Mouse (Mus musculus): Measurements from ENCODE around the gene Mark2. TPM values are rescaled to one million over a fixed set of nuclear protein-coding genes. Genes with fewer than 3 reads are reported as not detected.

Gene Mark2
- polyA plus RNA-seq, 1 experiment from 2014 or later: 46.0 TPM

DNA sequence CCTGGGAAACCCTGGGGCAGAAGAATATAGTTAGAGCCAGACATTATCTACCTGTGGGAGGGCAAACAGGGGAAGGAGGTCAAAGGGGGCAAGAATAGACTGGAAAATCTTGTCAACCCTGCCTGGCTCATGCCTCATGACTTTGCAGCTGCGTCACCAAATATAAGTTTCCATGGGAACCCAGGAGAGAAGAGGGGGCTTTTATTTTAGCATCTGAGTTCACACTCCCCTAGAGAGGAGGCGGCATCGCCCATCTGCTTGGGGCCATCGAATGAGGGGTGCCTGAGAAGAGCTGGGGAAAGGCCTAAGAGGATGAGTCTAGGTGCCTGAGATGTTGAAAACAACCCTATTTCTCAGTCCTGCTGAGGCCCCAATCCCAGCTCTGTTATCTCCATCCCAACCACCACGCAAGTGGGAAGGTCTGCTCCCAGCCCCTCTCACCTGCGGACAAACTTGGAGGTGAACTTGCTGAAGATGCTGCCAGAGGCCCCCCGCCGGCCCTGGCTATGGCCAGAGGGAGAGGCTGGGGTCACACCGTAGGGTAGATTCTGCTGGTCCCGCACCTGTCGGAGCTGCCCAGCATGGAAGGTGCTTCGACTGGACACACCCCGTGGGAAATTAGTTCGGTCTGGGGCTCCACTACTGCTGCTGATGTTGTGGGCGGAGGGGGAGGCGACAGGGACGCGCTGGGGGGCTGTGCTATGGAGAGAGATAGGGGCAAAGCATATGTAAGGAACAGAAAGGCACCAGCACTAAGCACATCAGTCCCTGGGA lies 60.9 kb downstream of the Mark2 start:
- peaks cover 28% of the 10 kb centered on the region for H3K4me1 ChIP-seq
- WGBS: 93% methylated on average over 18 of the region's 18 CpGs
- no peaks in the 10 kb centered on the region for H3K9me3 ChIP-seq (replicated peaks)
- no peak overlapping the region for H3K4me3 ChIP-seq
- no peak for DNase-seq (ENCODE audit: low spot score)
- peaks cover 97% of the 10 kb centered on the region for H3K36me3 ChIP-seq
- H3K27ac ChIP-seq (replicated peaks): no peak overlapping the region
- no peaks in the 10 kb centered on the region for H3K27me3 ChIP-seq (ENCODE audit: low read depth, poor library complexity, severe bottlenecking)

DNA sequence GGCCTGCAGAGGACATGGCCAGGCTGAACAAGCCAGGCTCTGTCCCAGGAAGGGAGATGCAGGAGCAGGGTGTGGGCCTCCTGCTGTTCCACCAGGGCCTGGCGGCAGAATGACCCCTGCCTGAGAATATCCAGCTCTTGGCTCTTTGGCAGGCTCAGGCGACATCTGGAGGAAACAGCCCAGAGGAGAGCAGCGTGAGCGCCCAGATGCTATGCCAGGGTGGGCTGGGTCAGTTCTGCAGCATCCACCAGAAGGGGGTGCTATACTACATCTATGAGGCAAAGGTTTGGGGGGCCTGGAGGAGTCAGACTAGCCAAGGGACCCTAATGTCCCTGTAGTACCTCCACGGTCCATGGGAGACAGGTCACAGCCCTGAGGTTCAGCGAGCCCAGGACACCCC lies 62.5 kb downstream of the Mark2 start:
- WGBS: 39% methylated on average over 6 of the region's 6 CpGs
- Histone ChIP-seq H3K27me3 (ENCODE audit: low read depth, poor library complexity, severe bottlenecking) (no peaks in the 10 kb centered on the region), H3K36me3 (peaks cover 98% of the 10 kb centered on the region), H3K9me3 (replicated peaks) (no peaks in the 10 kb centered on the region), H3K27ac (replicated peaks) (peak overlapping the region; percentile 46; the same call in 1 of the 2 replicates), H3K4me3 (0 out of 2 replicates have a peak overlapping the region, but pooled peaks have one; percentile 5), H3K4me1 (peaks cover 44% of the 10 kb centered on the region)
- DNase-seq (ENCODE audit: low spot score): peak; percentile 61

DNA sequence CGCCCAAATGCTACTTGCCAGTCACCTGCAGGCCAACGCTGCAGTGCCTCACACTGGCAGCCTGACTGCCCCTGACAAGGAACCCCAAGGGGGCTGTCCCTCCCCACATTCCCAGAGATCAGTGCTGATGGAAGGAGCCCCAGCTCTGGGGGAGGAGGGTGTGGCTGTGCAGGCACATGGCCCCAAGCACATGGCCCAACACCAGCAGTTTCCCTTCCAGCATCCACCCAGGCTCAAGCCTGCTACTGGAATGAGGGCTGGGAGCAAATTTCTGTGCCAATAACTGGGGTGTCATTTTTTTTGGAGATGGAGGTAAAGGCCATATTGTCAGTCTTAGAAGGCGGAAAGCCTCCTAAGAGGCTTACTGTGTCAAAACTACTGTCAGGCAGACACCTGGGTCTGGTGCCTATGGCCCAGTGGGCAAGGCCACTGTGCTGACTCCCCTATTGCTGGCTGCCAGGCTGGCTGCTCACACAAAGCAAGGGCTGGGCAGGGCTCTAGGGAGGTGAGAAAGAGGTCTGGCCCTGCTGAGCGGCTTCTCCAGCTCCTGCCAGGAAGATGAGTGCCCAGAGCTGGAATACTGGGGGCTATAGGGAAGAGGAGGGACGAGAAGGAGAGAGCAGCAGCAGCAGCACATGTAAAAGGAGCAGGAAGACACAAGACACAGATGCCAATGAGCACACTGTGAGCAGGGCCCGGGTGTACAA lies 63.3 kb downstream of the Mark2 start:
- Histone ChIP-seq H3K9me3 (replicated peaks) (no peaks in the 10 kb centered on the region), H3K27ac (replicated peaks) (peak overlapping the region; percentile 46), H3K4me3 (no peak overlapping the region), H3K4me1 (peaks cover 46% of the 10 kb centered on the region), H3K27me3 (ENCODE audit: low read depth, poor library complexity, severe bottlenecking) (no peaks in the 10 kb centered on the region), H3K36me3 (peaks cover 98% of the 10 kb centered on the region)
- no peak for DNase-seq (ENCODE audit: low spot score)
- 90% methylated on average over 6 of the region's 6 CpGs for WGBS

DNA sequence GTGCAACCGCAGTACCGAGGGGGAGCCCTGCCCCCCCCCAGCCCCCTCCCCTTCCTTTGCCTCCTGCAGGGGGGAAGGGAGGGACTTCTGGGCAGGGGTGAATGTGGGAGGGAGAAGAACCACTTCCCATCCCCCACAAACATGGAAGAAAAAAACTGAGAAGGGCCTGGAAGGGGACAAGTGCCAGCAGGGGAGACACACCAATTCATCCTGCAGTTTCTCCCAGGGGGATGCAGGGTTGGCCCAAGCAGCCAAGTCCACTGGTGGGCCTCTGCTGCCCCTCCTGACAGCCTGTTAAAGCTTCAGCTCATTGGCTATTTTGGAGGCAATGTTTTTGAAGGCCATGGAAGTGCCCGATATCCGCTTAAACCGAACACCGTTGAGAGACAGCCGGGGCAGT lies 64.9 kb downstream of the Mark2 start:
- Histone ChIP-seq H3K27ac (replicated peaks) (peak overlapping the region; percentile 77; the same call in 1 of the 2 replicates), H3K4me3 (0 out of 2 replicates have a peak overlapping the region, but pooled peaks have one; percentile 12), H3K27me3 (ENCODE audit: low read depth, poor library complexity, severe bottlenecking) (no peaks in the 10 kb centered on the region), H3K36me3 (peaks cover 98% of the 10 kb centered on the region), H3K9me3 (replicated peaks) (no peaks in the 10 kb centered on the region), H3K4me1 (peaks cover 59% of the 10 kb centered on the region)
- 74% methylated on average over 7 of the region's 7 CpGs for WGBS
- DNase-seq (ENCODE audit: low spot score): no peak

DNA sequence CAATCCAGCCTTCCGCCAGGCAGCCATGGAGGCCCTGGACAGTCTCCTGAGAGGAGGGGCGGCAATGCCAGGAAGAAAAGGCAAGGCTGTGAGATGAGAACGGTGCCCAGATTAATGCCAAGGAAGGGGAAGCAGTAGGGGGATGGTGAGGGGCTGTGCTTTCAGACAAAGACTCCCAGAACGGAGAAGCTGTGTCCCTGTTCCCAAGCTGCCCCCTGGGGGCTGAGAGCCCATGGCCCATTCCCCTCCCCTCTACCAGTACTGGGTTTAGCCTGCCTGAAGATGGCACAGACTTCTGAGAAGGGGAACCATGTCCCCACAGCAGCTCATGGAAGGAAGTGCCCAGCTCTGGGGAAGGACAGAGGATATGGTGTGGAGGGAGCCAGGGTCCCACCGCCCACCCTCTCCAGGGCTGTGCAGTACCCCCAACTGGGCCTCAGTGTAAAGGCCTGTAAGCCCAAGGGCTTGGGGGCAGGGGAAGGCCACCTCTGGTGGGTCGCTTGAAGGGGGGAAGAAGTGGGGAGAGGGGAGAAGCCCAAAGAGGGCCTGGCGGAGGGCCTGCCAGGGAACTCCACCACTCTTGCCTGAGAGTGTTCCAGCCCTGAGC lies 65.5 kb downstream of the Mark2 start:
- peak overlapping the region; percentile 26 for H3K4me3 ChIP-seq

DNA sequence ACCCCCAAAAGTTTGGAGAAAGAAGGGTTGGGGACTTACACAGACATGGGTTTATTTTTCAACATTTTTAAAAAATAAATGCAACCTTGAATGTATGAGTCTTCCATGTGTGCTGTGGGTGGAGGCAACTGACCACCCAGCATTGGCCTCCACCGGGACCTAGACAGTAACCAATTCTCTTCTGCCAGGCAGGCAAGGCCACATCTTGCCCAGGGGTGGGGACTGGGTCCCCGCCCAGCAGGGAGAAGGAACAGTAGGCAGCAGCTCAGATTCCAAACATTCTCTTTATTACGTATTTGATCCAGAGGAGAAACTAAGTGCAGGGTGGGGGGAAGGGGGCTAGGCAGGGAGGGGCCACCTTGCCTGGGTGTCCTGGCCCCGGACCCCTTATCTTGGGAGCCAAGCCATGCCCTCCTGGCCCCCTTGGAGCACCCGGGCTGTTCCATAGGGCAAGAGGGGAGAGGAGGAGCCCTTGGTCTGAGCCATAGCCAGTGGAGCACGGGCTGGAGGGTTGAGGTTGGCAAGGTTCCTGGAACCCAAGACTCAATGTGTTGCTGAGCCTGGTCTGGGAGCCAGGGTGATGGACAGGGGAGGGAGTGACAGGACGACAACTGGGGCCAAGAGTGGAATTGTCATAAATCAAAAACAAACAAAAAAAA lies 66.4 kb downstream of the Mark2 start:
- H3K36me3 ChIP-seq: peaks cover 98% of the 10 kb centered on the region
- no peak for DNase-seq (ENCODE audit: low spot score)
- WGBS: 64% methylated on average over 7 of the region's 7 CpGs
- no peak overlapping the region for H3K4me3 ChIP-seq
- H3K27ac ChIP-seq (replicated peaks): peak overlapping the region; percentile 19; the same call in 1 of the 2 replicates
- H3K27me3 ChIP-seq (ENCODE audit: low read depth, poor library complexity, severe bottlenecking): no peaks in the 10 kb centered on the region
- no peaks in the 10 kb centered on the region for H3K9me3 ChIP-seq (replicated peaks)
- peaks cover 74% of the 10 kb centered on the region for H3K4me1 ChIP-seq

More for the DNA sequence above, 65.5 kb downstream of the Mark2 start:
- DNase-seq (ENCODE audit: low spot score): no peak
- no peaks in the 10 kb centered on the region for H3K27me3 ChIP-seq (ENCODE audit: low read depth, poor library complexity, severe bottlenecking)
- 36% methylated on average over 7 of the region's 7 CpGs for WGBS
- H3K36me3 ChIP-seq: peaks cover 98% of the 10 kb centered on the region
- H3K27ac ChIP-seq (replicated peaks): peak overlapping the region; percentile 77
- peaks cover 65% of the 10 kb centered on the region for H3K4me1 ChIP-seq
- no peaks in the 10 kb centered on the region for H3K9me3 ChIP-seq (replicated peaks)

DNA sequence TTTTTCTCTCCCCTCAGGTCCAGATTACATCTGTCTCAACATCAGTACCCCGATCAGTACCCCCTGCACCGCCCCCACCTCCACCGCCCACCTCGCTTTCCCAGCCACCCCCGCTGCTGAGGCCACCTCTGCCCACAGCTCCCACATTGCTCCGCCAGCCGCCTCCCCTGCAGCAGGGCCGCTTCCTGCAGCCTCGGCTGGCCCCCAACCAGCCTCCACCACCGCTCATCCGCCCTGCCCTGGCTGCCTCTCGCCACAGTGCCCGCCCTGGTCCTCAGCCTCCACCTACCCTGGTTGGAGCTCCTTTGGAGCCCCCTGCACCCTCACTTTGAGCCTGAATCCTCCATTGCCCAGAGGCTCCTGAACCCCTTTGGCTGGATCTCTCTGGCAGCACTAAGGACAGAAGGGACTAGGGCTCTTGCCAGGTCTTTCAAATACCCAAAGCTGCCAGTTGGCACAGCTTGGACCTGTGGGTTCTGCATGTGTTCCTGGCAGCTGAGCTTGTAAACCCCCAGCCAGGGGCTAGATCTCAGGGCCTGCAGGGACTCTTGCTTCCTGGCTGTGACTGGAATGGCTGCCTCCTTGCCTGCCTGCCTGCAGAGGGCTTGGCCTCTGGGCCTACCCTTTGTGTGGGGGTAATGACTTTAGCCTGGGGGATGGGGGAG lies 67.2 kb downstream of the Mark2 start:
- H3K27ac ChIP-seq (replicated peaks): peak overlapping the region; percentile 19
- WGBS: 91% methylated on average over 13 of the region's 13 CpGs
- DNase-seq (ENCODE audit: low spot score): no peak
- no peaks in the 10 kb centered on the region for H3K27me3 ChIP-seq (ENCODE audit: low read depth, poor library complexity, severe bottlenecking)
- H3K36me3 ChIP-seq: peaks cover 100% of the 10 kb centered on the region
- peaks cover 82% of the 10 kb centered on the region for H3K4me1 ChIP-seq
- H3K4me3 ChIP-seq: 0 out of 2 replicates have a peak overlapping the region, but pooled peaks have one; percentile 1
- no peaks in the 10 kb centered on the region for H3K9me3 ChIP-seq (replicated peaks)

DNA sequence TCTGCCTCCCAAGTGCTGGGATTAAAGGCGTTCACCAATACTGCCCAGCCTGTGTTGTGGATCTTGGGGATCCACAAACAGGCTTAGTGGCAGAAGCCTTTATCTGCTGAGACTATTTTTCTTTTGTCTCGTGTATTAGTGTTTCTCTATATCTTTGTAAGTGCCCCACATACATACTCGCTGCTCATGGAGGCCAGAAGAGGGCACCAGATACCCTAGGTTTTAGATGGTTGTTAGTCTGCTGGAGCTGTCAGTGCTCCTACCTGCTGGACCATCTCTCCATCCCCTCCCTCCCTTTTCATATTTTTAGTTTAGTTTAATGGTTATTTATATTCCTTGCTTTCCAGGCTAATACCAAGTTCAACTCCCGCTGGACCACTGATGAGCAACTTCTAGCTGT lies 68.2 kb downstream of the Mark2 start:
- Histone ChIP-seq H3K4me3 (no peak overlapping the region), H3K36me3 (peaks cover 90% of the 10 kb centered on the region), H3K9me3 (replicated peaks) (no peaks in the 10 kb centered on the region), H3K27ac (replicated peaks) (no peak overlapping the region), H3K4me1 (peaks cover 82% of the 10 kb centered on the region), H3K27me3 (ENCODE audit: low read depth, poor library complexity, severe bottlenecking) (no peaks in the 10 kb centered on the region)
- DNase-seq (ENCODE audit: low spot score): no peak
- 90% methylated on average over 4 of the region's 4 CpGs for WGBS

DNA sequence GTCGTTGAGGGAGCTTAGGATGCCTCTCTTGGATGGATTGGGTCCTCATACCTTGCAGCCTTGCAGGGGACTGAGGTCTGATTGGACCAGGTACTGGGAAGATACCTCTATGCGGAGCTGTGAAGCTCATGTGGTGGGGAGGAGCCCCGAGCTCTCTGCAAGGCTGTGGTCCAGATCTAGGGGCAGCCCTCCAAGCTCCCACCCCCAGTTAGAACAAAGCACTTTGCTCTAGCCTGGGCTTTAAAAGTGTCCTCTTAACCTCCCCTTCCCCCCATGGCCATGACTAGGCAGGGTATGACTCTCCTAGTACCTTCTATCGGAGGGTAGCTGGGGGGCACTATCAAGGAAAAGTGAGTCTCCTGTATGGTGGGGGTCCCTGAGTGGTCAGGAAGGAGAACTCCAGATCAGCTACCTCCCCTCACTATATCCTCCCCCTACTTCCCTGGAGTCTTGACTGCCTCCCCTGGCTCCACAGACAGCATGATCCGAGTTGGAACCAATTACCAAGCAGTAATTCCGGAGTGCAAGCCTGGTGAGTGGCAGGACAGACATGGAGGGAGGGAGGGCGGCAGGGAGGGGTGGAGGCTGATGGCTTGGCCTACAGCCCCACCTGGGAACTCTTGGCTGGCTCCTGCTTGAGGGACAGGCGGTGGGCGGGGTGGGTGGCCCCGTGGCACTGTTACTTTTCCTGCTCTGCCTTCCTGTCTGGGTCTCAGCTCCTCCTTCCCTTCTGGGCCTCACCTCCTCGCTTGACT lies 72.2 kb downstream of the Mark2 start:
- Histone ChIP-seq H3K9me3 (replicated peaks) (no peaks in the 10 kb centered on the region), H3K27me3 (ENCODE audit: low read depth, poor library complexity, severe bottlenecking) (no peaks in the 10 kb centered on the region), H3K4me1 (peaks cover 84% of the 10 kb centered on the region), H3K36me3 (peaks cover 50% of the 10 kb centered on the region), H3K27ac (replicated peaks) (peak overlapping the region; percentile 100), H3K4me3 (peak overlapping the region; percentile 98)
- no peak for DNase-seq (ENCODE audit: low spot score)
- 12% methylated on average over 11 of the region's 11 CpGs for WGBS

DNA sequence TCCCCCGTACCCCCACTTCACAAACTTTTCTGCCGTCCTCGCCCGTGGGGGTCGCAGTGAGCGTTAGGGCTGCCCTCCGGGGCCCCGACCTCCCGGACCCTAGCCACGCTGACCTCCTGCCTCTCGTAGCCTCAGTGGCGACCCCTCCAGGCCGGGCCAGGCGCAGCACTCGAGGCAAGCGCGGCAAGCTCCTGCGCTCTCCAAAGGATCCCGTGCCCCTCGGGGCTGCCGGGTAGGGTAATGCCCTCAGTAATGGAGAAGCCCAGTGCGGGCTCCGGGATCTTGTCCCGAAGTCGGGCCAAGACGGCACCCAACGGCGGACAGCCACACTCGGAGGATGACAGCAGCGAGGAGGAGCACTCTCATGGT lies 73.0 kb downstream of the Mark2 start:
- Histone ChIP-seq H3K27me3 (ENCODE audit: low read depth, poor library complexity, severe bottlenecking) (no peaks in the 10 kb centered on the region), H3K4me1 (peaks cover 86% of the 10 kb centered on the region), H3K27ac (replicated peaks) (peak overlapping the region; percentile 100), H3K9me3 (replicated peaks) (no peaks in the 10 kb centered on the region), H3K36me3 (peaks cover 42% of the 10 kb centered on the region), H3K4me3 (peak overlapping the region; percentile 98)
- 0% methylated on average over 30 of the region's 30 CpGs for WGBS
- peak; percentile 91 for DNase-seq (ENCODE audit: low spot score)

DNA sequence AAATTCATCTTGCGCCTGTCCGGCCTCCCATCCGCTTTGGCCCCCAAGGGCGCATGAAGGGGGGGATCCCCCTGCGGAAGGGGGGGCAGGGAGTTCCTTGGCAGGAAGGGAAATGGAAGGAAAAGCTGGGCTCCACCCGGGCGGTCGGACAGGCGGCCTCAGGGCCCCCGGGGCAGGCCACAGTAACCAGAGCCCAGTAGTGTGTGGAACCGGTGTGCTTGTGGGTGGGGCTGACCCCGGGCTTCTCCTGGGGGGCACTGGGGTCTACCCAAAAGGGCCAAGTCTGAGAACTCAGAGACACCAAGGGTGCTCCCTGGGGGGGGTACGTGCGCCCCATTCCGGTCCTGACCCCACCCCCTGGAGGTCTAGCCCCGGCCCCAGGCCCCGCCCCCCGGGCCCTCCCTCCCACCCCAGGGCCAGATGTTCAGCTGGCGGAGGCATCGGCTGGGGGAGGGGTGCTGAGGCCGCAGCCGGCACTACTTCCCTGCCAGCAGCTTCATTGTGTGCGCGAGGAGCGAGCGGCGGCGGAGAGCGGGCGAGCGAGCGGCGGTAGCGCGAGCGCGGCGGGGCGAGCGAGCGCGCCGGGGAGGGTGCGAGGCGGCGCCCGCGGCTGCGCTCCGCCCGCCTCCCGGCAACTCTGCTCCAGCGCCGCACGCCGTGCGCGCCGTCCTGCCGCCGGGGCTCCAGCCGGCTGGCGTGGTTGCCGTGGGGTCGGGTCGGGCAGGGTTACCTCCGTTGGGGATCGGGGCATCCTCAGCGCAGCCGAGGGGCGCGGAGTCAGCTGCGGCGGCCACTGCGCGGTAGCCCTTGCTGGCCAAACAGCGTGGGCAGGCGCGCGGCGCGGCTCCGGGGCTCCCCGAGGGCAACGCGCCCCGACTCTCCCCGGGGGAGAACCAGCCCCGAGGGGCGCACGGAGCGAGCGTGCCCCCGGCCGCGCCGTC lies 73.6 kb downstream of the Mark2 start:
- DNase-seq (ENCODE audit: low spot score): peak; percentile 94
- WGBS: under 1% methylated on average over 84 of the region's 97 CpGs
- H3K27ac ChIP-seq (replicated peaks): peak overlapping the region; percentile 100
- no peaks in the 10 kb centered on the region for H3K27me3 ChIP-seq (ENCODE audit: low read depth, poor library complexity, severe bottlenecking)
- peaks cover 36% of the 10 kb centered on the region for H3K36me3 ChIP-seq
- peak overlapping the region; percentile 98 for H3K4me3 ChIP-seq
- H3K4me1 ChIP-seq: peaks cover 90% of the 10 kb centered on the region
- no peaks in the 10 kb centered on the region for H3K9me3 ChIP-seq (replicated peaks)

All from midbrain, embryonic 10.5 days (tissue).